Mouse (Mus musculus): ENCODE results near the gene Arsg. TPM values are rescaled to one million over a fixed set of nuclear protein-coding genes. Genes with fewer than 3 reads are reported as not detected.

The Arsg gene
- polyA plus RNA-seq, 1 experiment = 0.51 TPM

DNA sequence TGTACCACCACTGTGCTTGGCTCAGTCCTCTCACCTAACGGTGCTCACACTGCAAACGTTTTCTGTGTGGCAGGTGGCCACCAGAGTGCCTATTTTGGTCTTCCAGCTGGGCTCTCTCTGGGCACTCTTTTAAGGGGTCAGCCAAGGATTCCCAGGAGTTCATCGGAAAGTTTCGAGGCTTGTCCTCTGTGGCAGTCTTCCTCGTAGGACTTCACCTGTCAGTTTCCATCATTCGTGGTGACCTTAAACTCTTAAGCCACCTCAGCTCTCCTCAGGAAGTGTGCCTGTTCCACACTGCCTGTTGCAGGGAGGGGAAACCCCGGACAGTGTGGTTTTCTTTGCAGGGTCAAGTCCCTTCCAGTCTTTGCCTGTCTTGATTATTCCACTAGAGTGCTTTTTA is 96.6 kb downstream of the Arsg start:
- Histone ChIP-seq H3K79me2 (ENCODE audit: control insufficient read depth, insufficient read depth) (no peaks in the 10 kb centered on the region), H3K27me3 (ENCODE audit: control insufficient read depth, insufficient read depth, insufficient read length) (no peaks in the 10 kb centered on the region), H3K79me3 (ENCODE audit: low read depth) (no peaks in the 10 kb centered on the region), H3ac (ENCODE audit: control insufficient read depth, insufficient read length, low read depth) (no peak overlapping the region), H3K36me3 (ENCODE audit: control insufficient read depth, insufficient read depth) (no peaks in the 10 kb centered on the region), H3K4me3 (ENCODE audit: insufficient read depth, poor library complexity, severe bottlenecking) (no peak overlapping the region)
- no peak for TF ChIP-seq MYOD1 (IDR thresholded peaks at IDR 0.05; ENCODE audit: control insufficient read depth, insufficient read length, low read depth)
- TF ChIP-seq MYOG (IDR thresholded peaks at IDR 0.05; ENCODE audit: control insufficient read depth, extremely low read depth, insufficient read length) = no peak
- TF ChIP-seq CTCF (IDR thresholded peaks at IDR 0.05; ENCODE audit: control insufficient read depth, insufficient read depth, insufficient read length) = no peak
- no peak for TF ChIP-seq USF1 (IDR thresholded peaks at IDR 0.05; ENCODE audit: low read depth)
- no peak for TF ChIP-seq CEBPB (IDR thresholded peaks at IDR 0.05; ENCODE audit: low read depth)

DNA sequence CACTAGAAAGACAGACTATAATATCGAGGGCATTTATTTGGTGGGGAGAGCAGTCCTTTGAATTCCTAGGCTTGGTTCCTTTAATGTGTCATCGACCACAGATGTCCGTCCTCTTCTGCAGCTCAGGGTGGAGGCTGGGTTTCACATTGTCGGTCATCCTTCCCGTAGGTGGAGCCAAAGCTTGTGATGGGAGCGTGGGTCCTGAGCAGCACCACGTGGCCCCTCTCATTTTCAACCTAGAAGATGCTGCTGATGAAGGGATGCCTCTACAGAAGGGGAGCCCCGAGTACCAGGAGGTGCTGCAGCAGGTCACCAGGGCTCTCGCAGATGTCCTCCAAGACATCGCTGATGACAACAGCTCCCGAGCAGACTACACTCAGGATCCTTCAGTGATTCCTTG is 98.9 kb downstream of the Arsg start:
- Histone ChIP-seq H3K36me3 (ENCODE audit: control insufficient read depth, insufficient read depth) (no peaks in the 10 kb centered on the region), H3K79me3 (ENCODE audit: low read depth) (no peaks in the 10 kb centered on the region), H3K79me2 (ENCODE audit: control insufficient read depth, insufficient read depth) (no peaks in the 10 kb centered on the region), H3K27me3 (ENCODE audit: control insufficient read depth, insufficient read depth, insufficient read length) (no peaks in the 10 kb centered on the region), H3K4me3 (ENCODE audit: insufficient read depth, poor library complexity, severe bottlenecking) (no peak overlapping the region), H3ac (ENCODE audit: control insufficient read depth, insufficient read length, low read depth) (no peak overlapping the region)
- TF ChIP-seq CEBPB (IDR thresholded peaks at IDR 0.05; ENCODE audit: low read depth) = no peak
- TF ChIP-seq CTCF (IDR thresholded peaks at IDR 0.05; ENCODE audit: control insufficient read depth, insufficient read depth, insufficient read length) = no peak
- TF ChIP-seq FOSL1 (IDR thresholded peaks at IDR 0.05; ENCODE audit: insufficient read depth, low read length, poor library complexity, severe bottlenecking) = no peak

DNA sequence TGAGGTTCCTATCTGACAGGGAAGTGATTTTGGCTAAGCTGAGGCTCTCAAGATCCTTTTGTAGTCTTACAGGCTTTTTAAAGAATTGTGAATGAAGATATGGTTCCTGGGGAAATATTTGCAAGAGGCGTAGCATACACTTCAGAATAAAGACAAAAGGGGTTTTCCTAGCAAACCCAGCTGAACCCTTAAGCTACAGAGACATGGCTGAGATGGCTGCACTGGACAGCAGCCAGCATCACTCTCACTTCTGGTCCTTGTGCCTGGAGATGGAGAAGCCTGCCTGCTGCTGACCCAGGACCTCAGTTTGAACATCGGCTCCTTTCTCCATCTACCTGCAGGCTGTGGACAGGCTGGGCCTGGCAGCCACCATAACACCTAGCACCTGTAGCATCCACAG is 101.4 kb downstream of the Arsg start:
- H3K4me3 ChIP-seq (ENCODE audit: insufficient read depth, poor library complexity, severe bottlenecking) = no peak overlapping the region
- H3K79me3 ChIP-seq (ENCODE audit: low read depth) = no peaks in the 10 kb centered on the region
- no peaks in the 10 kb centered on the region for H3K79me2 ChIP-seq (ENCODE audit: control insufficient read depth, insufficient read depth)
- H3K36me3 ChIP-seq (ENCODE audit: control insufficient read depth, insufficient read depth) = peaks cover 7% of the 10 kb centered on the region
- H3ac ChIP-seq (ENCODE audit: control insufficient read depth, insufficient read length, low read depth) = no peak overlapping the region
- TF ChIP-seq CEBPB (IDR thresholded peaks at IDR 0.05; ENCODE audit: low read depth) (no peak), MAX (IDR thresholded peaks at IDR 0.05) (no peak), MYOD1 (IDR thresholded peaks at IDR 0.05; ENCODE audit: control insufficient read depth, insufficient read length, low read depth) (no peak), USF1 (IDR thresholded peaks at IDR 0.05; ENCODE audit: low read depth) (no peak), CTCF (IDR thresholded peaks at IDR 0.05; ENCODE audit: control insufficient read depth, insufficient read depth, insufficient read length) (no peak), MYOG (IDR thresholded peaks at IDR 0.05; ENCODE audit: control insufficient read depth, extremely low read depth, insufficient read length) (no peak), FOSL1 (IDR thresholded peaks at IDR 0.05; ENCODE audit: insufficient read depth, low read length, poor library complexity, severe bottlenecking) (no peak)
- no peaks in the 10 kb centered on the region for H3K27me3 ChIP-seq (ENCODE audit: control insufficient read depth, insufficient read depth, insufficient read length)

DNA sequence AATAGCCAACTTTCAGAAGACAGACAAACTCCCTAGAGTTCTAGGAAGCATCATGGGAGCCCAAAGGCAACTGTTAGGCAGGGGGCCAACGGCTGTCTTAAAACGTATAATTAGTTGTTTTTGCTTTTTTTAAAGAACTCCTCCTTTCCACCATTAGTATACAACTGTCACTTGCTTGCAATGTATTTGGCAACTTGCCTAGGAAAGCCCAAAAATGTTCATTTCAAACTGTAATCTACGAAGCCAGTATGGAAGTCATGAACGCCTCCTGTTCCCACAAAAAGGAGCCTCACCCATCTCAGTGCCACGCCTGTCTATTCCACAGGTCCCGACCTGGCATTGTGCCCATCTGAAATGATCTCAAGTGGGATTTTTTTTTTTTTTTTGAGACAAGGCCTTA is 102.7 kb downstream of the Arsg start:
- Histone ChIP-seq H3K36me3 (ENCODE audit: control insufficient read depth, insufficient read depth) (peaks cover 12% of the 10 kb centered on the region), H3K4me3 (ENCODE audit: insufficient read depth, poor library complexity, severe bottlenecking) (no peak overlapping the region), H3K79me2 (ENCODE audit: control insufficient read depth, insufficient read depth) (no peaks in the 10 kb centered on the region), H3K79me3 (ENCODE audit: low read depth) (no peaks in the 10 kb centered on the region), H3ac (ENCODE audit: control insufficient read depth, insufficient read length, low read depth) (no peak overlapping the region), H3K27me3 (ENCODE audit: control insufficient read depth, insufficient read depth, insufficient read length) (no peaks in the 10 kb centered on the region)
- TF ChIP-seq MYOD1 (IDR thresholded peaks at IDR 0.05; ENCODE audit: control insufficient read depth, insufficient read length, low read depth) = no peak
- no peak for TF ChIP-seq USF1 (IDR thresholded peaks at IDR 0.05; ENCODE audit: low read depth)
- TF ChIP-seq FOSL1 (IDR thresholded peaks at IDR 0.05; ENCODE audit: insufficient read depth, low read length, poor library complexity, severe bottlenecking) = no peak
- TF ChIP-seq CTCF (IDR thresholded peaks at IDR 0.05; ENCODE audit: control insufficient read depth, insufficient read depth, insufficient read length) = no peak
- TF ChIP-seq CEBPB (IDR thresholded peaks at IDR 0.05; ENCODE audit: low read depth) = no peak
- TF ChIP-seq MAX (IDR thresholded peaks at IDR 0.05) = no peak

DNA sequence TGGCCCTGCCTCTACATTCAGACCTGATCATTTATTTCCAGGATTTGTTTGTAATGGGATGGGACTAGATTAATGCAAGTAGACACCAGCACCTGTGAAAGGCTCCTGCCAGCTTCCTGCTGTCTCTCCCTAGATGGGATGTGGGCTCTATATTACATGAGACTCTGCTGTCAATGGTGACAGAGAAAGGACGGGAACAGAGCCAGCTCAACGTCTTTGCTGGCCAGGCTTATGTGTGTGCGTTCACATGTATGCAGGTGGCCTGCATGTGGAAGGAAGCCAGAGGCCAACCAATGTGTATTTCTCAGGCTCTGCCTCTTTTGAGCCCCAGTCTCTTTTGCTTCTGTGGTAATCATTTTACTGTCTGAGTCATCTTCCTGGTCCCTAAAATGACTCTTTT is 105.4 kb downstream of the Arsg start:
- Histone ChIP-seq H3K36me3 (ENCODE audit: control insufficient read depth, insufficient read depth) (peaks cover 24% of the 10 kb centered on the region), H3K27me3 (ENCODE audit: control insufficient read depth, insufficient read depth, insufficient read length) (no peaks in the 10 kb centered on the region), H3K4me3 (ENCODE audit: insufficient read depth, poor library complexity, severe bottlenecking) (no peak overlapping the region), H3ac (ENCODE audit: control insufficient read depth, insufficient read length, low read depth) (no peak overlapping the region), H3K79me2 (ENCODE audit: control insufficient read depth, insufficient read depth) (no peaks in the 10 kb centered on the region), H3K79me3 (ENCODE audit: low read depth) (no peaks in the 10 kb centered on the region)
- TF ChIP-seq CEBPB (IDR thresholded peaks at IDR 0.05; ENCODE audit: low read depth) (no peak), MAX (IDR thresholded peaks at IDR 0.05) (no peak), CTCF (IDR thresholded peaks at IDR 0.05; ENCODE audit: control insufficient read depth, insufficient read depth, insufficient read length) (no peak), MYOD1 (IDR thresholded peaks at IDR 0.05; ENCODE audit: control insufficient read depth, insufficient read length, low read depth) (no peak), MYOG (IDR thresholded peaks at IDR 0.05; ENCODE audit: control insufficient read depth, extremely low read depth, insufficient read length) (no peak), FOSL1 (IDR thresholded peaks at IDR 0.05; ENCODE audit: insufficient read depth, low read length, poor library complexity, severe bottlenecking) (no peak), USF1 (IDR thresholded peaks at IDR 0.05; ENCODE audit: low read depth) (no peak)

DNA sequence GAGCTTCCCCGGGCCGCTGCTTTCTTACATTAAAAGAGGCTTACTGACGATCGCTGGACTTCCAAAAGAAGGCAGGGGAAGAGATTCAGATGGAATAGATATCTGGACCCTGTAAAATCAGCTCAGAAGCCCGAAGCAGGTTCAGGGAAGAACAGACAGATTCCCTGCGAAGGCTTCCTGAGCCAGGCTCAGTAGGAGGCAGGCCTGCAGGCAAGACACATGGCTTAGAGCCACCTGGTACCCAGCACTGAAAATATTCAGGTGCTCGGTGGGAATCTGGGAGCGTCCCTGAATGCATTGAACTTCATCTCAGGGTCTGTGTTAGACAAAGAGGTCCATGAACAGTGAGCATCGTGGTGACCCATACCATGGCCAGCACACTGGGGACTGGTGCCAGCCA is 106.8 kb downstream of the Arsg start:
- TF ChIP-seq MYOD1 (IDR thresholded peaks at IDR 0.05; ENCODE audit: control insufficient read depth, insufficient read length, low read depth) (no peak), USF1 (IDR thresholded peaks at IDR 0.05; ENCODE audit: low read depth) (no peak)

More for the DNA sequence above, 106.8 kb downstream of the Arsg start:
- H3K79me2 ChIP-seq (ENCODE audit: control insufficient read depth, insufficient read depth) = no peaks in the 10 kb centered on the region
- peaks cover 27% of the 10 kb centered on the region for H3K36me3 ChIP-seq (ENCODE audit: control insufficient read depth, insufficient read depth)
- H3K4me3 ChIP-seq (ENCODE audit: insufficient read depth, poor library complexity, severe bottlenecking) = no peak overlapping the region
- no peak overlapping the region for H3ac ChIP-seq (ENCODE audit: control insufficient read depth, insufficient read length, low read depth)
- no peaks in the 10 kb centered on the region for H3K79me3 ChIP-seq (ENCODE audit: low read depth)
- no peaks in the 10 kb centered on the region for H3K27me3 ChIP-seq (ENCODE audit: control insufficient read depth, insufficient read depth, insufficient read length)
